Mouse (Mus musculus) splenic B cell, adult 2 months (primary cell): ENCODE data around the gene Invs.
"Not testable (repeated sequence)": the region's sequence is repeated elsewhere in the genome, so short reads cannot be mapped to it uniquely, and the experiment has no call there.

Experiments used
- DNase-seq: peaks from one replicate; pipeline ENCODE4 v3.0.0-alpha.2; 2011; ENCODE audit warnings: low read depth, low spot score
- H3K27me3 ChIP-seq: 2 replicates; pipeline ENCODE4 v1.6.1; 2012; ENCODE audit warnings: mild to moderate bottlenecking, low read length, moderate library complexity, mixed read lengths; ENCODE audit not compliant: control insufficient read depth, poor library complexity, insufficient read depth, severe bottlenecking
- H3K36me3 ChIP-seq: 2 replicates; pipeline ENCODE4 v1.6.1; 2012; ENCODE audit warnings: mild to moderate bottlenecking, low read length, moderate library complexity, mixed read lengths; ENCODE audit not compliant: control insufficient read depth, poor library complexity, insufficient read depth, severe bottlenecking

Invs gene

GRCm38 (mm10) chr4:48382506-48382905, 102.9 kb downstream of the Invs start:
- DNase-seq: no peak
- Histone ChIP-seq H3K27me3 (no peaks in the 10 kb centered on the region), H3K36me3 (no peaks in the 10 kb centered on the region)

GRCm38 (mm10) chr4:48396949-48397348, 117.4 kb downstream of the Invs start:
- DNase-seq: no peak
- Histone ChIP-seq H3K27me3 (no peaks in the 10 kb centered on the region), H3K36me3 (peaks cover 5% of the 10 kb centered on the region)

GRCm38 (mm10) chr4:48403066-48403640, 123.6 kb downstream of the Invs start:
- no peaks in the 10 kb centered on the region for H3K27me3 ChIP-seq
- DNase-seq: no peak

GRCm38 (mm10) chr4:48405724-48406491, 126.3 kb downstream of the Invs start:
- not testable (repeated sequence) for H3K36me3 ChIP-seq, H3K27me3 ChIP-seq, DNase-seq

More at GRCm38 (mm10) chr4:48403066-48403640, 123.6 kb downstream of the Invs start:
- H3K36me3 ChIP-seq: peaks cover under 1% of the 10 kb centered on the region

GRCm38 (mm10) chr4:48407350-48408039, 127.9 kb downstream of the Invs start:
- Histone ChIP-seq H3K27me3 (no peaks in the 10 kb centered on the region), H3K36me3 (no peaks in the 10 kb centered on the region; the same call in 1 of the 2 replicates)
- peak; percentile 70 for DNase-seq

GRCm38 (mm10) chr4:48413473-48413872, 133.9 kb downstream of the Invs start:
- H3K36me3 ChIP-seq: no peaks in the 10 kb centered on the region; the same call in 1 of the 2 replicates
- DNase-seq: no peak
- H3K27me3 ChIP-seq: no peaks in the 10 kb centered on the region

- DNase-seq: no peak
- H3K36me3 ChIP-seq: no peaks in the 10 kb centered on the region; the same call in 1 of the 2 replicates
- no peaks in the 10 kb centered on the region for H3K27me3 ChIP-seq
Measured at GRCm38 (mm10) chr4:48415838-48416335, 136.3 kb downstream of the Invs start.

- Histone ChIP-seq H3K27me3 (no peaks in the 10 kb centered on the region), H3K36me3 (no peaks in the 10 kb centered on the region)
- DNase-seq: no peak
Measured at GRCm38 (mm10) chr4:48418831-48419468, 139.4 kb downstream of the Invs start.

- Histone ChIP-seq H3K27me3 (no peaks in the 10 kb centered on the region), H3K36me3 (peaks cover 2% of the 10 kb centered on the region; the same call in 1 of the 2 replicates)
- DNase-seq: no peak
Measured at GRCm38 (mm10) chr4:48422633-48423032, 143.1 kb downstream of the Invs start.

- H3K27me3 ChIP-seq: no peaks in the 10 kb centered on the region
- peaks cover 6% of the 10 kb centered on the region for H3K36me3 ChIP-seq
- no peak for DNase-seq
Measured at GRCm38 (mm10) chr4:48423738-48424137, 144.2 kb downstream of the Invs start.

GRCm38 (mm10) chr4:48427413-48427812, 147.9 kb downstream of the Invs start:
- H3K36me3 ChIP-seq: peaks cover 19% of the 10 kb centered on the region
- H3K27me3 ChIP-seq: no peaks in the 10 kb centered on the region
- no peak for DNase-seq

GRCm38 (mm10) chr4:48428054-48428453, 148.5 kb downstream of the Invs start:
- no peak for DNase-seq
- Histone ChIP-seq H3K36me3 (peaks cover 21% of the 10 kb centered on the region), H3K27me3 (no peaks in the 10 kb centered on the region)

- H3K36me3 ChIP-seq: peaks cover 11% of the 10 kb centered on the region
- no peak for DNase-seq
- no peaks in the 10 kb centered on the region for H3K27me3 ChIP-seq
Measured at GRCm38 (mm10) chr4:48454106-48454773, 174.7 kb downstream of the Invs start.

GRCm38 (mm10) chr4:48458436-48458835, 178.9 kb downstream of the Invs start:
- Histone ChIP-seq H3K36me3 (peaks cover 12% of the 10 kb centered on the region), H3K27me3 (no peaks in the 10 kb centered on the region)
- DNase-seq: no peak
